Mouse (Mus musculus) intestine, embryonic 15.5 days (tissue): ENCODE results near the gene Fmnl2. TPM values are rescaled to one million over a fixed set of nuclear protein-coding genes. Genes with fewer than 3 reads are reported as not detected.
A peak's percentile ranks its signal among the peaks of the same experiment; 100 is the strongest.

Source experiments
- ATAC-seq: fragments of 200-750 bp; cut with Nextera tagmentation; 2 replicates; pipeline ENCODE4 v1.8.0; 2017; ENCODE audit warnings: moderate TSS enrichment, moderate library complexity
- H3K27ac ChIP-seq: fragments of 300-500 bp; sonication (generic); 2 replicates; pipeline ENCODE4 v1.5.1; 2015; ENCODE audit warnings: mild to moderate bottlenecking, inconsistent platforms
- H3K27me3 ChIP-seq: fragments of 300-500 bp; sonication (generic); replicated peaks from 2 replicates; pipeline ENCODE4 v1.6.1; 2015; ENCODE audit warnings: inconsistent platforms
- H3K36me3 ChIP-seq: fragments of 300-500 bp; sonication (generic); 2 replicates; pipeline ENCODE4 v1.6.1; 2015; ENCODE audit warnings: inconsistent platforms
- H3K4me1 ChIP-seq: fragments of 300-500 bp; sonication (generic); replicated peaks from 2 replicates; pipeline ENCODE4 v1.6.1; 2015; ENCODE audit warnings: inconsistent platforms
- H3K4me2 ChIP-seq: fragments of 300-500 bp; sonication (generic); replicated peaks from 2 replicates; pipeline ENCODE4 v1.6.1; 2015; ENCODE audit warnings: mild to moderate bottlenecking, inconsistent platforms
- H3K4me3 ChIP-seq: fragments of 300-500 bp; sonication (generic); replicated peaks from 2 replicates; pipeline ENCODE4 v1.5.1; 2015; ENCODE audit warnings: inconsistent platforms
- H3K9ac ChIP-seq: fragments of 300-500 bp; sonication (generic); 2 replicates; pipeline ENCODE4 v1.6.1; 2015; ENCODE audit warnings: inconsistent platforms
- H3K9me3 ChIP-seq: fragments of 300-500 bp; sonication (generic); 2 replicates; pipeline ENCODE4 v1.6.1; 2016; ENCODE audit warnings: inconsistent platforms
- WGBS: fragments of 180-500 bp; shearing (Covaris S2); methylation state at CpG from one replicate; pipeline ENCODE4 v1.1.7; 2015; 5-methylcytosine and 5-hydroxymethylcytosine counted together
- polyA plus RNA-seq: library from polyadenylated mRNA; unstranded; fragments of >200 nt; fragmentation: Nextera tagmentation; extraction: Ambion mirVana; gene quantifications from 2 replicates; pipeline ENCODE4 v1.2.1, GENCODE M21; 2015

Fmnl2 gene
- polyA plus RNA-seq, 1 experiment from 2014 or later, result 3.6 TPM

GRCm38 (mm10) chr2:52844936-52845752 lies 12.5 kb upstream of the Fmnl2 start:
- H3K4me3 ChIP-seq, result no peak overlapping the region
- H3K4me2 ChIP-seq, result no peak overlapping the region
- WGBS, result 65% methylated on average over 14 of the region's 14 CpGs
- no peaks in the 10 kb centered on the region for H3K4me1 ChIP-seq
- H3K27ac ChIP-seq, result no peak overlapping the region
- H3K36me3 ChIP-seq, result no peaks in the 10 kb centered on the region
- no peak for ATAC-seq
- H3K9me3 ChIP-seq, result no peaks in the 10 kb centered on the region
- no peak overlapping the region for H3K9ac ChIP-seq
- H3K27me3 ChIP-seq, result no peaks in the 10 kb centered on the region

GRCm38 (mm10) chr2:52846506-52846905 lies 11.2 kb upstream of the Fmnl2 start:
- 69% methylated on average over 3 of the region's 3 CpGs for WGBS
- Histone ChIP-seq H3K9ac (no peak overlapping the region), H3K27ac (no peak overlapping the region), H3K36me3 (no peaks in the 10 kb centered on the region), H3K27me3 (no peaks in the 10 kb centered on the region), H3K4me3 (no peak overlapping the region), H3K4me2 (no peak overlapping the region), H3K9me3 (no peaks in the 10 kb centered on the region), H3K4me1 (no peaks in the 10 kb centered on the region)
- ATAC-seq, result no peak

GRCm38 (mm10) chr2:52849092-52849491 lies 8.6 kb upstream of the Fmnl2 start:
- Histone ChIP-seq H3K36me3 (no peaks in the 10 kb centered on the region), H3K9me3 (no peaks in the 10 kb centered on the region), H3K4me3 (no peak overlapping the region), H3K4me2 (no peak overlapping the region), H3K4me1 (no peaks in the 10 kb centered on the region), H3K9ac (no peak overlapping the region), H3K27me3 (no peaks in the 10 kb centered on the region), H3K27ac (no peak overlapping the region)
- no peak for ATAC-seq
- 69% methylated on average over 3 of the region's 3 CpGs for WGBS

- Histone ChIP-seq H3K4me2 (peak overlapping the region; percentile 95), H3K27me3 (no peaks in the 10 kb centered on the region), H3K36me3 (no peaks in the 10 kb centered on the region), H3K4me1 (peaks cover 5% of the 10 kb centered on the region), H3K9me3 (no peaks in the 10 kb centered on the region), H3K27ac (peak overlapping the region; percentile 79), H3K4me3 (peak overlapping the region; percentile 93), H3K9ac (peak overlapping the region; percentile 82)
- peak; percentile 52 for ATAC-seq
- WGBS, result 1% methylated on average over 46 of the region's 46 CpGs
Observed at GRCm38 (mm10) chr2:52858529-52859465, 1.1 kb downstream of the Fmnl2 start.

GRCm38 (mm10) chr2:52859466-52859840 lies 1.8 kb downstream of the Fmnl2 start:
- Histone ChIP-seq H3K4me3 (peak overlapping the region; percentile 93), H3K4me2 (peak overlapping the region; percentile 95), H3K36me3 (no peaks in the 10 kb centered on the region), H3K9ac (peak overlapping the region; percentile 18; the same call in 1 of the 2 replicates), H3K27ac (peak overlapping the region; percentile 79; the same call in 1 of the 2 replicates), H3K4me1 (peaks cover 5% of the 10 kb centered on the region), H3K9me3 (no peaks in the 10 kb centered on the region), H3K27me3 (no peaks in the 10 kb centered on the region)
- ATAC-seq, result no peak
- WGBS, result 23% methylated on average over 7 of the region's 7 CpGs

GRCm38 (mm10) chr2:52860111-52860775 lies 2.6 kb downstream of the Fmnl2 start:
- Histone ChIP-seq H3K9me3 (no peaks in the 10 kb centered on the region), H3K4me1 (peaks cover 5% of the 10 kb centered on the region), H3K27me3 (no peaks in the 10 kb centered on the region), H3K9ac (no peak overlapping the region), H3K4me2 (peak overlapping the region; percentile 95), H3K4me3 (no peak overlapping the region; the same call in 1 of the 2 replicates), H3K27ac (no peak overlapping the region), H3K36me3 (no peaks in the 10 kb centered on the region)
- ATAC-seq, result no peak
- 38% methylated on average over 8 of the region's 8 CpGs for WGBS

GRCm38 (mm10) chr2:52862046-52862759 lies 4.5 kb downstream of the Fmnl2 start:
- no peak overlapping the region for H3K4me2 ChIP-seq
- no peaks in the 10 kb centered on the region for H3K27me3 ChIP-seq
- H3K4me1 ChIP-seq, result peaks cover 5% of the 10 kb centered on the region
- WGBS, result 84% methylated on average over 9 of the region's 9 CpGs
- H3K27ac ChIP-seq, result no peak overlapping the region
- H3K4me3 ChIP-seq, result no peak overlapping the region
- H3K9me3 ChIP-seq, result no peaks in the 10 kb centered on the region
- ATAC-seq, result no peak
- H3K9ac ChIP-seq, result no peak overlapping the region
- no peaks in the 10 kb centered on the region for H3K36me3 ChIP-seq

GRCm38 (mm10) chr2:52862760-52863124 lies 5.1 kb downstream of the Fmnl2 start:
- H3K27me3 ChIP-seq, result no peaks in the 10 kb centered on the region
- H3K4me3 ChIP-seq, result no peak overlapping the region
- H3K4me1 ChIP-seq, result peaks cover 5% of the 10 kb centered on the region
- no peak overlapping the region for H3K4me2 ChIP-seq
- no peak for ATAC-seq
- H3K9ac ChIP-seq, result no peak overlapping the region
- 0 out of 2 replicates have a peak, but pooled peaks cover 2% of the 10 kb centered on the region for H3K36me3 ChIP-seq
- H3K27ac ChIP-seq, result no peak overlapping the region
- H3K9me3 ChIP-seq, result no peaks in the 10 kb centered on the region
- 73% methylated on average over 4 of the region's 4 CpGs for WGBS

- no peak overlapping the region for H3K4me2 ChIP-seq
- ATAC-seq, result no peak
- no peak overlapping the region for H3K27ac ChIP-seq
- no peak overlapping the region for H3K4me3 ChIP-seq
- 0 out of 2 replicates have a peak, but pooled peaks cover 2% of the 10 kb centered on the region for H3K36me3 ChIP-seq
- 89% methylated on average over 7 of the region's 7 CpGs for WGBS
- H3K4me1 ChIP-seq, result peaks cover 3% of the 10 kb centered on the region
- no peaks in the 10 kb centered on the region for H3K27me3 ChIP-seq
- no peak overlapping the region for H3K9ac ChIP-seq
- no peaks in the 10 kb centered on the region for H3K9me3 ChIP-seq
Observed at GRCm38 (mm10) chr2:52864635-52865034, 7.0 kb downstream of the Fmnl2 start.

- WGBS, result 76% methylated on average over 3 of the region's 3 CpGs
Observed at GRCm38 (mm10) chr2:52866151-52866550, 8.5 kb downstream of the Fmnl2 start.

GRCm38 (mm10) chr2:52867781-52868180 lies 10.1 kb downstream of the Fmnl2 start:
- Histone ChIP-seq H3K4me2 (no peak overlapping the region), H3K4me3 (no peak overlapping the region), H3K27me3 (no peaks in the 10 kb centered on the region), H3K9ac (no peak overlapping the region), H3K27ac (no peak overlapping the region), H3K36me3 (0 out of 2 replicates have a peak, but pooled peaks cover 2% of the 10 kb centered on the region), H3K4me1 (peaks cover 6% of the 10 kb centered on the region; the same call in 1 of the 2 replicates), H3K9me3 (no peaks in the 10 kb centered on the region)
- WGBS, result 78% methylated on average over 9 of the region's 9 CpGs
- ATAC-seq, result no peak

More at GRCm38 (mm10) chr2:52866151-52866550, 8.5 kb downstream of the Fmnl2 start:
- Histone ChIP-seq H3K9me3 (no peaks in the 10 kb centered on the region), H3K9ac (no peak overlapping the region), H3K4me1 (0 out of 2 replicates have a peak, but pooled peaks cover 3% of the 10 kb centered on the region), H3K36me3 (0 out of 2 replicates have a peak, but pooled peaks cover 2% of the 10 kb centered on the region), H3K27ac (no peak overlapping the region), H3K4me3 (no peak overlapping the region), H3K4me2 (no peak overlapping the region), H3K27me3 (no peaks in the 10 kb centered on the region)
- no peak for ATAC-seq
